Mouse (Mus musculus): ENCODE measurements around the gene Pdcd2l. TPM values are rescaled to one million over a fixed set of nuclear protein-coding genes. Genes with fewer than 3 reads are reported as not detected.

Gene Pdcd2l
- total and polyA plus RNA-seq, 3 experiments: 27.9 to 51.6 (median 39.5) TPM

DNA sequence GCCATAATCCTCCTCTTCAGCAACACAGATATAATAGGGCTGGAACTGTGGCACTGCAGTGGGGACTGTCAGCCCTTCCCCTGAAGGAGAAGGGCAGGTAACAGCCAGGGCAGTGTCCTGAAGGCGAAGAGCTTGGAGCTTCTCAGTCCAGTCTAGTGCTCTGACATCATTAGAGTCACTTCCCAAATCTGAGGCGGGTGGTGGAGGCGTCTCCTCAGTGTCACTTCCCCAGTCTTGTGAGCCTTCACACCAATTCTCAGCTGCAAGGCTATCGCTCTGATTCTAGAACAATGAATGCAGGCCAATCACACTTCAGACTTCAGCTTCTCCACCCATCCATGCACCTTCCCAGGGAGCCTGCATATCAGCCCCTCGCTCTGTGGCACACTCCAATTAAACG is 3.6 kb downstream of the Pdcd2l start:
- dilution Hi-C loops (cut with MboI; ENCODE audit: extremely low pct_ligation_motif_present, extremely low pct_unique_long_range_greater_than_20kb, low sequenced_read_pairs) (no loop called here), in situ Hi-C loops (cut with MboI; ENCODE audit: low pct_ligation_motif_present, low pct_unique_long_range_greater_than_20kb, low sequenced_read_pairs) (no loop called here)
- H3K4me3 ChIP-seq (replicated peaks in 1 of 3; ENCODE audit: low read depth in 2 of 3, low read length in 2 of 3, poor library complexity in 1 of 3): no peak overlapping the region
- DNase-seq (ENCODE audit: extremely low read depth): no peak
- H3K27me3 ChIP-seq (replicated peaks): no peaks in the 10 kb centered on the region
- TF ChIP-seq BHLHE40 (IDR thresholded peaks at IDR 0.05; ENCODE audit: low read depth, low read length) (no peak), CHD2 (IDR thresholded peaks at IDR 0.05; ENCODE audit: low read length) (no peak), MEF2A (IDR thresholded peaks at IDR 0.05; ENCODE audit: borderline replicate concordance, low read depth, low read length) (no peak), RAD21 (IDR thresholded peaks at IDR 0.05; ENCODE audit: low read depth, low read length) (no peak), ETS1 (conservative IDR thresholded peaks at IDR 0.05; ENCODE audit: low read depth, low read length) (no peak), NRF1 (IDR thresholded peaks at IDR 0.05; ENCODE audit: low read depth, low read length) (no peak), ZKSCAN1 (IDR thresholded peaks at IDR 0.05; ENCODE audit: borderline replicate concordance, low read depth, low read length) (no peak), POLR2A (IDR thresholded peaks at IDR 0.05; ENCODE audit: low read depth, low read length) (no peak), MAZ (IDR thresholded peaks at IDR 0.05; ENCODE audit: low read depth, low read length) (no peak), JUN (IDR thresholded peaks at IDR 0.05; ENCODE audit: insufficient read depth, low read depth, low read length) (no peak), CHD1 (IDR thresholded peaks at IDR 0.05; ENCODE audit: low read depth, low read length) (no peak), EP300 (IDR thresholded peaks at IDR 0.05; ENCODE audit: low read length) (no peak), E2F4 (IDR thresholded peaks at IDR 0.05; ENCODE audit: insufficient replicate concordance, low read depth, low read length) (no peak), PAX5 (IDR thresholded peaks at IDR 0.05; ENCODE audit: low read length) (no peak), TBP (conservative IDR thresholded peaks at IDR 0.05; ENCODE audit: low read depth, low read length) (no peak)
- 0 out of 2 replicates have a peak, but pooled peaks cover 8% of the 10 kb centered on the region for H3K79me2 ChIP-seq (replicated peaks; ENCODE audit: control insufficient read depth, extremely low read depth, insufficient read depth, poor library complexity, severe bottlenecking)
- H3K9me3 ChIP-seq (replicated peaks; ENCODE audit: low read length): no peaks in the 10 kb centered on the region
- no peak overlapping the region for H3K9ac ChIP-seq (ENCODE audit: insufficient read depth, low read depth)
- H3K36me3 ChIP-seq (replicated peaks in 1 of 2; ENCODE audit: control insufficient read depth in 1 of 2, insufficient read depth in 1 of 2, low read length in 1 of 2): peaks cover 35 to 51% of the 10 kb centered on the region in 2 experiments
- peaks cover 2 to 31% of the 10 kb centered on the region in 2 experiments; a peak in 3 of 4 replicates for H3K4me1 ChIP-seq (ENCODE audit: control insufficient read depth in 1 of 2, insufficient read depth in 2 of 2)
- no peak overlapping the region for H3K4me2 ChIP-seq (ENCODE audit: insufficient read depth, low read depth, poor library complexity, severe bottlenecking)
- H3K27ac ChIP-seq (ENCODE audit: insufficient read depth, low read depth): no peak overlapping the region

DNA sequence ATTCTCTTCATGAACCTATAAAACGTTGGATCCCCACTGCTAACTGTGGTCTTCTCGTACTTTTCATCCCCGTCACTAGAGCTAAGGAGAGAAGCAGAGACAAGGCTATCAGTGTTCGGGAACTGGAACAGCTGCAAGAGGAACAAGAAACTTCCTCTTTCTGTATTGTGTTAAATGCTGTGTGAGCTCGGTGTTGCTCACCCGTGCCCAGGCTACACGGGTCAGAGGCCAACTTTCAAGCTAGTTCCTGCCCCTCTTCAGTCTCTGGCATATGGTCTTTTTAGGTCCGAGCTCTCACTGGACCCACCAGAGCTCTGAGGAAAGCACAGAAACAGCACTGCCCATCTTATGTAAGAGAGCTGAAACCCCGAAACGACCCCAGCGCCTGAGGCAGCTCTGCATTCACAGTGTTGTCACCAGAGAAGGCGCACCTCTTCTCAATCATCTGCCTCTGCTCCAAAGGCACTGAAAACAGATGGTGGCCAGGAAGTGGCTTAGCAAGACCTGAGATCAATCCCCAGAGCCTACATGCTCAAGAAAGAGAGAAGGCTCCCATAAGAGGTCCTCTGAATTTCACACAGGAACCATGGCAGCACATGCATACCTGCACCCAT is 7.0 kb downstream of the Pdcd2l start:
- H3K36me3 ChIP-seq (replicated peaks in 1 of 2; ENCODE audit: control insufficient read depth in 1 of 2, insufficient read depth in 1 of 2, low read length in 1 of 2): peaks cover 57 to 74% of the 10 kb centered on the region in 2 experiments
- H3K4me3 ChIP-seq (replicated peaks in 1 of 3; ENCODE audit: low read depth in 2 of 3, low read length in 2 of 3, poor library complexity in 1 of 3): no peak overlapping the region
- dilution Hi-C loops (cut with MboI; ENCODE audit: extremely low pct_ligation_motif_present, extremely low pct_unique_long_range_greater_than_20kb, low sequenced_read_pairs): no loop called here
- H3K4me2 ChIP-seq (ENCODE audit: insufficient read depth, low read depth, poor library complexity, severe bottlenecking): no peak overlapping the region
- no peaks in the 10 kb centered on the region for H3K9me3 ChIP-seq (replicated peaks; ENCODE audit: low read length)
- peak; percentile 43 for DNase-seq (ENCODE audit: extremely low read depth)
- no peak overlapping the region for H3K9ac ChIP-seq (ENCODE audit: insufficient read depth, low read depth)
- TF ChIP-seq POLR2AphosphoS2 (IDR thresholded peaks at IDR 0.05; ENCODE audit: low read depth, low read length) (no peak), CHD1 (IDR thresholded peaks at IDR 0.05; ENCODE audit: low read depth, low read length) (no peak), JUN (IDR thresholded peaks at IDR 0.05; ENCODE audit: insufficient read depth, low read depth, low read length) (no peak), GABPA (IDR thresholded peaks at IDR 0.05; ENCODE audit: insufficient replicate concordance, low read depth, low read length) (no peak)
- H3K27me3 ChIP-seq (replicated peaks): no peaks in the 10 kb centered on the region
- in situ Hi-C loops (cut with MboI; ENCODE audit: low pct_ligation_motif_present, low pct_unique_long_range_greater_than_20kb, low sequenced_read_pairs): no loop called here
- peaks cover 0 to 20% of the 10 kb centered on the region in 2 experiments; a peak in 2 of 4 replicates for H3K4me1 ChIP-seq (ENCODE audit: control insufficient read depth in 1 of 2, insufficient read depth in 2 of 2)
- H3K79me2 ChIP-seq (replicated peaks; ENCODE audit: control insufficient read depth, extremely low read depth, insufficient read depth, poor library complexity, severe bottlenecking): no peaks in the 10 kb centered on the region
- 0 out of 2 replicates have a peak overlapping the region, but pooled peaks have one; percentile 10 for H3K27ac ChIP-seq (ENCODE audit: insufficient read depth, low read depth)

All from CH12.LX (cell line).